Mouse (Mus musculus): ENCODE measurements around the gene Slc2a6. TPM values are rescaled to one million over a fixed set of nuclear protein-coding genes. Genes with fewer than 3 reads are reported as not detected.
A peak's percentile ranks its signal among the peaks of the same experiment; 100 is the strongest.

The Slc2a6 gene
- polyA plus RNA-seq, 1 experiment from 2014 or later: 0.49 TPM

GRCm38 (mm10) chr2:27049408-27049807, 21.6 kb upstream of the Slc2a6 start:
- WGBS: 50% methylated on average over 6 of the region's 6 CpGs
- no peak overlapping the region for H3K27ac ChIP-seq
- H3K9me3 ChIP-seq (replicated peaks; ENCODE audit: low read length): no peaks in the 10 kb centered on the region
- no peaks in the 10 kb centered on the region for H3K36me3 ChIP-seq (ENCODE audit: insufficient read depth, low read length)
- H3K4me3 ChIP-seq (replicated peaks; ENCODE audit: low read depth, low read length): no peak overlapping the region
- H3K27me3 ChIP-seq (ENCODE audit: insufficient read depth, low read length): no peaks in the 10 kb centered on the region
- no peak overlapping the region for H3K4me2 ChIP-seq (ENCODE audit: low read length)
- no peak for DNase-seq (ENCODE audit: low spot score)
- no peak for ATAC-seq (replicated peaks; ENCODE audit: low FRiP score, low read depth)
- TF ChIP-seq CTCF (IDR thresholded peaks at IDR 0.05; ENCODE audit: low read depth): no peak
- no peak overlapping the region for H3K9ac ChIP-seq (ENCODE audit: low read depth, low read length)
- no peaks in the 10 kb centered on the region for H3K4me1 ChIP-seq (replicated peaks; ENCODE audit: insufficient read depth, low read length)

GRCm38 (mm10) chr2:27045979-27046770, 18.4 kb upstream of the Slc2a6 start:
- Histone ChIP-seq H3K4me2 (ENCODE audit: low read length) (no peak overlapping the region), H3K4me1 (replicated peaks; ENCODE audit: insufficient read depth, low read length) (no peaks in the 10 kb centered on the region), H3K36me3 (ENCODE audit: insufficient read depth, low read length) (no peaks in the 10 kb centered on the region), H3K9me3 (replicated peaks; ENCODE audit: low read length) (no peaks in the 10 kb centered on the region), H3K4me3 (replicated peaks; ENCODE audit: low read depth, low read length) (no peak overlapping the region), H3K27ac (peak overlapping the region; percentile 63), H3K9ac (ENCODE audit: low read depth, low read length) (no peak overlapping the region), H3K27me3 (ENCODE audit: insufficient read depth, low read length) (no peaks in the 10 kb centered on the region)
- DNase-seq (ENCODE audit: low spot score) (peak; percentile 78), ATAC-seq (replicated peaks; ENCODE audit: low FRiP score, low read depth) (peak; percentile 61; the same call in 1 of the 2 replicates)
- no peak for TF ChIP-seq CTCF (IDR thresholded peaks at IDR 0.05; ENCODE audit: low read depth)
- WGBS: 52% methylated on average over 8 of the region's 8 CpGs

GRCm38 (mm10) chr2:27044641-27045040, 16.8 kb upstream of the Slc2a6 start:
- no peak overlapping the region for H3K4me3 ChIP-seq (replicated peaks; ENCODE audit: low read depth, low read length)
- no peaks in the 10 kb centered on the region for H3K36me3 ChIP-seq (ENCODE audit: insufficient read depth, low read length)
- DNase-seq (ENCODE audit: low spot score): no peak
- no peak overlapping the region for H3K27ac ChIP-seq
- no peaks in the 10 kb centered on the region for H3K4me1 ChIP-seq (replicated peaks; ENCODE audit: insufficient read depth, low read length)
- TF ChIP-seq CTCF (IDR thresholded peaks at IDR 0.05; ENCODE audit: low read depth): no peak
- no peak overlapping the region for H3K9ac ChIP-seq (ENCODE audit: low read depth, low read length)
- H3K9me3 ChIP-seq (replicated peaks; ENCODE audit: low read length): no peaks in the 10 kb centered on the region
- no peak overlapping the region for H3K4me2 ChIP-seq (ENCODE audit: low read length)
- no peak for ATAC-seq (replicated peaks; ENCODE audit: low FRiP score, low read depth)
- 79% methylated on average over 3 of the region's 3 CpGs for WGBS
- no peaks in the 10 kb centered on the region for H3K27me3 ChIP-seq (ENCODE audit: insufficient read depth, low read length)

- no peaks in the 10 kb centered on the region for H3K9me3 ChIP-seq (replicated peaks; ENCODE audit: low read length)
- ATAC-seq (replicated peaks; ENCODE audit: low FRiP score, low read depth) (no peak), DNase-seq (ENCODE audit: low spot score) (no peak)
- H3K9ac ChIP-seq (ENCODE audit: low read depth, low read length): no peak overlapping the region
- H3K27me3 ChIP-seq (ENCODE audit: insufficient read depth, low read length): no peaks in the 10 kb centered on the region
- WGBS: 74% methylated on average over 4 of the region's 4 CpGs
- H3K27ac ChIP-seq: no peak overlapping the region
- TF ChIP-seq CTCF (IDR thresholded peaks at IDR 0.05; ENCODE audit: low read depth): no peak
- no peak overlapping the region for H3K4me2 ChIP-seq (ENCODE audit: low read length)
- H3K4me3 ChIP-seq (replicated peaks; ENCODE audit: low read depth, low read length): no peak overlapping the region
- H3K4me1 ChIP-seq (replicated peaks; ENCODE audit: insufficient read depth, low read length): no peaks in the 10 kb centered on the region
- H3K36me3 ChIP-seq (ENCODE audit: insufficient read depth, low read length): no peaks in the 10 kb centered on the region
Measured at GRCm38 (mm10) chr2:27044166-27044565, 16.4 kb upstream of the Slc2a6 start.

GRCm38 (mm10) chr2:27043461-27043860, 15.7 kb upstream of the Slc2a6 start:
- peak; percentile 76 for ATAC-seq (replicated peaks; ENCODE audit: low FRiP score, low read depth)
- H3K4me3 ChIP-seq (replicated peaks; ENCODE audit: low read depth, low read length): no peak overlapping the region
- peak; percentile 90 for DNase-seq (ENCODE audit: low spot score)
- peak; percentile 92 for TF ChIP-seq CTCF (IDR thresholded peaks at IDR 0.05; ENCODE audit: low read depth)
- H3K27me3 ChIP-seq (ENCODE audit: insufficient read depth, low read length): no peaks in the 10 kb centered on the region
- no peak overlapping the region for H3K27ac ChIP-seq
- H3K4me2 ChIP-seq (ENCODE audit: low read length): no peak overlapping the region
- H3K4me1 ChIP-seq (replicated peaks; ENCODE audit: insufficient read depth, low read length): no peaks in the 10 kb centered on the region
- H3K36me3 ChIP-seq (ENCODE audit: insufficient read depth, low read length): no peaks in the 10 kb centered on the region
- WGBS: 27% methylated on average over 3 of the region's 3 CpGs
- no peaks in the 10 kb centered on the region for H3K9me3 ChIP-seq (replicated peaks; ENCODE audit: low read length)
- no peak overlapping the region for H3K9ac ChIP-seq (ENCODE audit: low read depth, low read length)

GRCm38 (mm10) chr2:27042131-27042844, 14.5 kb upstream of the Slc2a6 start:
- H3K9ac ChIP-seq (ENCODE audit: low read depth, low read length): no peak overlapping the region
- ATAC-seq (replicated peaks; ENCODE audit: low FRiP score, low read depth): no peak
- 58% methylated on average over 8 of the region's 8 CpGs for WGBS
- H3K36me3 ChIP-seq (ENCODE audit: insufficient read depth, low read length): no peaks in the 10 kb centered on the region
- H3K9me3 ChIP-seq (replicated peaks; ENCODE audit: low read length): no peaks in the 10 kb centered on the region
- H3K4me1 ChIP-seq (replicated peaks; ENCODE audit: insufficient read depth, low read length): no peaks in the 10 kb centered on the region
- DNase-seq (ENCODE audit: low spot score): no peak
- no peak for TF ChIP-seq CTCF (IDR thresholded peaks at IDR 0.05; ENCODE audit: low read depth)
- no peak overlapping the region for H3K4me3 ChIP-seq (replicated peaks; ENCODE audit: low read depth, low read length)
- H3K4me2 ChIP-seq (ENCODE audit: low read length): no peak overlapping the region
- no peaks in the 10 kb centered on the region for H3K27me3 ChIP-seq (ENCODE audit: insufficient read depth, low read length)
- no peak overlapping the region for H3K27ac ChIP-seq

All from kidney, postnatal 0 days (tissue).